Mouse (Mus musculus): ENCODE measurements around the gene P2ry12. TPM values are rescaled to one million over a fixed set of nuclear protein-coding genes. Genes with fewer than 3 reads are reported as not detected.

P2ry12 gene
- total and polyA plus RNA-seq, 3 experiments, result 1.6 to 2.7 (median 1.9) TPM

DNA sequence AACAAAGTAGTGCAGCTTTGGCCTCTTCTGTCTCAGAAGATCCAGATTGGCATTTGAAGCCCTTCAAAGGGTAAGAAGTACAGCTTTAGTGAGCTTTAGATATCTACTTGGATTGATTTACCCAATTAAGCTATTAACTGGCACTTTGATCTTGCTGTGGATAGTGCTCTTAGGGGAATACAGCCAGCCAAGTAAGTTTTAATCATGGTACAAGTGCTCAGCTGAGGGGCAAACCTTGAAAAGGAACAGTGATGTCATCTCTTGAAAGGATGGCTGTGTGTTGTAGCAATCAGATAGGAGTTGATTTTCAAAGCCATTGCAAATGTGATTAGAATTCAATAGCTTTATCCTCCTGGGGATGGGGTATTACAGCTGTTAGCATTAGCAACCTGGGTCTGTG, 80.5 kb downstream of the P2ry12 start:
- DNase-seq, result no peak

DNA sequence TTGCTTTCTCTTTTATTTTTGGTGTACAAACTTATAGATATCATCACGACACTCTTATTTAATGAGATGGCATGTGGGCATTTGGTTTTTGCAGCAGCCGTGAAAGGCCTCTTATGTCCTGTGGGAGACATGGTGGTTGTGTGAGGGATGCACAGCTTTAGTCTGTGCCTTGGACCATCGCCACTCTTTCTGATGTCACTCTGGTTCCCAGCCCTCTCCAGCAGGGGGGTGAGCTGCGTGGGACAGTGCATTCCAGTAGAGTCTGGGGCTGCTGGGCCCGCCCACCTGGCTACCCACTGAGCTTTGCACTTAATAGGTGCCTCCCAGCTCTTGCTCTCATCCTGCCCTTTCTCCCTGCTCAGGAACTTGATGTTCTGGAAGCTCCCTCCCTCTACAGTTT, 81.5 kb downstream of the P2ry12 start:
- no peak for DNase-seq

- DNase-seq, result no peak
Measured at GRCm38 (mm10) chr3:59176871-59177270, 85.8 kb downstream of the P2ry12 start.

- peak; percentile 63 for DNase-seq
Measured at GRCm38 (mm10) chr3:59175234-59175633, 87.4 kb downstream of the P2ry12 start.

GRCm38 (mm10) chr3:59174426-59175154, 88.1 kb downstream of the P2ry12 start:
- DNase-seq, result no peak

GRCm38 (mm10) chr3:59169921-59170627, 92.6 kb downstream of the P2ry12 start:
- DNase-seq, result no peak

- no peak for DNase-seq
Measured at GRCm38 (mm10) chr3:59169215-59169614, 93.5 kb downstream of the P2ry12 start.

GRCm38 (mm10) chr3:59168476-59168875, 94.2 kb downstream of the P2ry12 start:
- no peak for DNase-seq

DNA sequence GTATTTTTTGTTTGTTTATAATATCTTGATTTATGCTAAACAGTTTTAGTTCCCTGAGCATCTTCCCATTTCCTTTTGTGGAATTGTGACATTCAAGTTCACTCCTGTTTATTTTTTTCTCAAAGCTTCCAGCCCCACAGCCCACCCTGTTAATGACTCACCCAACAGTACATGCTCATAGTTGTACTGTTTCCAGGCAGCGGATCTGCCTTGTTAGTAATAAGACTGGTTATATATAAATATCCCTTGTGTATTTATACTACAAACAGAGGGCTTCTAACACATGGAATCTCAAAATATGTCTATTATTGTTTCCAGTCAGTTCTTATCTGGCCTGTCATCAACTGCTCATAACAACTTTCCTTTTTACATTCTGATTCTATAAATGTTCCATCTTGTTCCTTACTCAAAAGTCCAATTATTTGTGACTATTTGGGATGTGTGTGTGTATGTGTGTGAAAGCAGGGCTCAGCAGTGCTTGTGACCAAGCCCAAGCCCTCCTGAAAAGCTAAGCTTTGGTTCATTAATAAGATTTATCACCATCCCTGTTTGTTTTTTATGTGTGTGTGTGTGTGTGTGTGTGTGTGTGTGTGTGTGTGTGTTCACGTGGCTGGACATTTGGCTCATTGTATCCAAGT, 95.1 kb downstream of the P2ry12 start:
- no peak for DNase-seq

Other genes with a start within 250 kb of the P2ry12 start
- not detected for gene Gpr171, start 161.1 kb downstream of the P2ry12 start, total RNA-seq (2021)
- gene Gpr171, start 161.1 kb downstream of the P2ry12 start, polyA plus RNA-seq (2012; rRNA removed), result 0.07 TPM in 1 of 2 replicates, not detected in the other
- gene P2ry14, start 109.3 kb downstream of the P2ry12 start, total RNA-seq (2021), result 10 to 100 TPM; 13.7 to 26.7 TPM
- 2.5 and 3.6 TPM in 2 replicates for gene P2ry14, start 109.3 kb downstream of the P2ry12 start, polyA plus RNA-seq (2012; rRNA removed)
- not detected for gene Gpr87, start 67.8 kb downstream of the P2ry12 start, total RNA-seq (2021)
- gene Gpr87, start 67.8 kb downstream of the P2ry12 start, polyA plus RNA-seq (2012; rRNA removed), result not detected in 2 replicates
- gene P2ry13, start 52.0 kb downstream of the P2ry12 start, total RNA-seq (2021), result 1 to 10 TPM in 1 of 2 experiments, under 1 TPM in 1; 0.98 to 1.7 TPM
- 0.33 and 0.41 TPM in 2 replicates for gene P2ry13, start 52.0 kb downstream of the P2ry12 start, polyA plus RNA-seq (2012; rRNA removed)
- 1 to 10 TPM; 1.6 to 2.3 TPM for gene Igsf10, start 81.5 kb upstream of the P2ry12 start, total RNA-seq (2021)
- 0.17 and 0.39 TPM in 2 replicates for gene Igsf10, start 81.5 kb upstream of the P2ry12 start, polyA plus RNA-seq (2012; rRNA removed)

All from adrenal gland, adult 2 months (tissue).